Mouse (Mus musculus) intestine, embryonic 15.5 days (tissue): ENCODE data around the gene Dgkz. TPM values are rescaled to one million over a fixed set of nuclear protein-coding genes. Genes with fewer than 3 reads are reported as not detected.

Experiments
- ATAC-seq: fragments of 200-750 bp; cut with Nextera tagmentation; 2 replicates; pipeline ENCODE4 v1.8.0; 2017; ENCODE audit warnings: moderate TSS enrichment, moderate library complexity
- H3K27ac ChIP-seq: fragments of 300-500 bp; sonication (generic); 2 replicates; pipeline ENCODE4 v1.5.1; 2015; ENCODE audit warnings: mild to moderate bottlenecking, inconsistent platforms
- H3K27me3 ChIP-seq: fragments of 300-500 bp; sonication (generic); replicated peaks from 2 replicates; pipeline ENCODE4 v1.6.1; 2015; ENCODE audit warnings: inconsistent platforms
- H3K36me3 ChIP-seq: fragments of 300-500 bp; sonication (generic); 2 replicates; pipeline ENCODE4 v1.6.1; 2015; ENCODE audit warnings: inconsistent platforms
- H3K4me1 ChIP-seq: fragments of 300-500 bp; sonication (generic); replicated peaks from 2 replicates; pipeline ENCODE4 v1.6.1; 2015; ENCODE audit warnings: inconsistent platforms
- H3K4me2 ChIP-seq: fragments of 300-500 bp; sonication (generic); replicated peaks from 2 replicates; pipeline ENCODE4 v1.6.1; 2015; ENCODE audit warnings: mild to moderate bottlenecking, inconsistent platforms
- H3K4me3 ChIP-seq: fragments of 300-500 bp; sonication (generic); replicated peaks from 2 replicates; pipeline ENCODE4 v1.5.1; 2015; ENCODE audit warnings: inconsistent platforms
- H3K9ac ChIP-seq: fragments of 300-500 bp; sonication (generic); 2 replicates; pipeline ENCODE4 v1.6.1; 2015; ENCODE audit warnings: inconsistent platforms
- H3K9me3 ChIP-seq: fragments of 300-500 bp; sonication (generic); 2 replicates; pipeline ENCODE4 v1.6.1; 2016; ENCODE audit warnings: inconsistent platforms
- WGBS: fragments of 180-500 bp; shearing (Covaris S2); methylation state at CpG from one replicate; pipeline ENCODE4 v1.1.7; 2015; 5-methylcytosine and 5-hydroxymethylcytosine counted together
- polyA plus RNA-seq: library from polyadenylated mRNA; unstranded; fragments of >200 nt; fragmentation: Nextera tagmentation; extraction: Ambion mirVana; gene quantifications from 2 replicates; pipeline ENCODE4 v1.2.1, GENCODE M21; 2015

Gene Dgkz
- polyA plus RNA-seq, 1 experiment from 2014 or later = 60.3 TPM

DNA sequence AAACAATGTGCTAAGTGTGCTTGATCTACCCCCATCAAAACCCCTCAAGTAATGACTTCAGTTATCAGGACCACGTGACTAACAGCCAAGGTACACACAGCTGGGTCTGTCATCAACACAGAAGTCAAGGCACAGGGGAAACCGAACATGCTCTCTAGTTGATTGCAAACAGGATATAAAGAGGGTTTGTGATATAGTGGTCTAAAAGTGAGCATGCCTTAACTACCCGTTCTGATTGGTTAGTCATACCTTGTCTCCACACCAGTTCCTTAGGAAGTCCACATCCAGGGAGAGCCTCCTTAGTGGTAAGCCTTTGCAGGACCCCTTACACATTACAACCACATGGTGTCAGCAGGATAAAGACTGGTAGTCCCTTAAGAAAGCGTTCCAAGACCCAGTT, 55.5 kb downstream of the Dgkz start:
- Histone ChIP-seq H3K4me1 (peaks cover 29% of the 10 kb centered on the region), H3K27me3 (peaks cover 37% of the 10 kb centered on the region), H3K4me2 (no peak overlapping the region), H3K4me3 (no peak overlapping the region), H3K27ac (no peak overlapping the region), H3K9me3 (no peaks in the 10 kb centered on the region), H3K36me3 (no peaks in the 10 kb centered on the region), H3K9ac (no peak overlapping the region)
- no peak for ATAC-seq
- WGBS = 57% methylated on average over 4 of the region's 4 CpGs

DNA sequence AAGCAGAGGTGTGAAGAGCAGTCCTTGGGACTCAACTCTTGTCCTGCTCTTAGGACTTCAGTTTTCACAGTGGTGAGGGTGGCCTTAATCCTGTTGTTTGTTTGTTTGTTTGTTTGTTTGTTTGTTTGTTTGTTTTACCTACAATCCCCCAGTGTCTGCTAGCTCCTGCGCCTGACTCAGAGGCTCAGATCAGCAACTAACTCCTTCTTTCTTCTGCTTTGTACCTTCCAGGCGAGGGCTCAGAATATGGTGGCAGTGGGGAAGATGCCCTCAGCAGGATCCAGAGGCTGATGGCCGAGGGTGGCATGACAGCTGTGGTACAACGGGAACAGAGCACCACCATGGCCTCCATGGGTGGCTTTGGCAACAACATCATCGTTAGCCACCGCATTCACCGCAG, 58.6 kb downstream of the Dgkz start:
- ATAC-seq = no peak
- no peak overlapping the region for H3K27ac ChIP-seq
- 86% methylated on average over 7 of the region's 7 CpGs for WGBS
- H3K4me1 ChIP-seq = peaks cover 11% of the 10 kb centered on the region
- no peak overlapping the region for H3K9ac ChIP-seq
- H3K9me3 ChIP-seq = no peaks in the 10 kb centered on the region
- no peak overlapping the region for H3K4me2 ChIP-seq
- no peak overlapping the region for H3K4me3 ChIP-seq
- H3K27me3 ChIP-seq = peaks cover 16% of the 10 kb centered on the region
- peaks cover 12% of the 10 kb centered on the region for H3K36me3 ChIP-seq

DNA sequence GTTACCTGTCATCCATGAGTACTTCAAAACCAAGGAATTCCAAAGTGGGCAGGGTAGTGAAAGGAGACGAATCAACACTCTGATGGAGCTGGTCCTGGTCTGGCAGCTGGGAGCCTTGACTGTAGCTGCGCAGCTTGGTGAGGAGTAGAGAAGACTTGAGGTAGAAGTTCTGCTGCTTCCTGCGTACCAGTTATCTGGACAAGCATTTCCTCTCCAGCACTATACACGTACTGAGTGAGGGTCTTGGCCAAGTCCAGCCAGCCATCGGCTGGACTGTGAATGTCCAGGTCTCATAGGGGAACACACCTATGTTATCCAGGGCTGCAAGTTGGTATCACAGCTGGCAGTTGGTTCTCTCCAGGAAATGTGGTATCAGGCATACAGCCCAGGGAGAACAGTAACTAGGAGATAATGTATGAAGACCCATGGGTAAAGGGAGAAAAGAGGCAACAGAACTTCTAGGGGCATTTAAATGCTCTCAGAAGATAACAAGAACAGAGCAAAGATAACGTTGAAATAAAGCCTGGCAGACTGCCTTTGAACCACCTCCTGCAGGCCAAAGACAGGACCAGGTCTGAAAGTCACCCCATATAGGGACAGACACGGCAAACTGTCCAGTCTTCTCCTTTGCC, 59.2 kb downstream of the Dgkz start:
- Histone ChIP-seq H3K9me3 (no peaks in the 10 kb centered on the region), H3K36me3 (peaks cover 19% of the 10 kb centered on the region), H3K27ac (no peak overlapping the region), H3K4me2 (no peak overlapping the region), H3K9ac (no peak overlapping the region), H3K4me3 (no peak overlapping the region), H3K27me3 (peaks cover 10% of the 10 kb centered on the region), H3K4me1 (peaks cover 5% of the 10 kb centered on the region)
- 83% methylated on average over 7 of the region's 7 CpGs for WGBS
- ATAC-seq = no peak

DNA sequence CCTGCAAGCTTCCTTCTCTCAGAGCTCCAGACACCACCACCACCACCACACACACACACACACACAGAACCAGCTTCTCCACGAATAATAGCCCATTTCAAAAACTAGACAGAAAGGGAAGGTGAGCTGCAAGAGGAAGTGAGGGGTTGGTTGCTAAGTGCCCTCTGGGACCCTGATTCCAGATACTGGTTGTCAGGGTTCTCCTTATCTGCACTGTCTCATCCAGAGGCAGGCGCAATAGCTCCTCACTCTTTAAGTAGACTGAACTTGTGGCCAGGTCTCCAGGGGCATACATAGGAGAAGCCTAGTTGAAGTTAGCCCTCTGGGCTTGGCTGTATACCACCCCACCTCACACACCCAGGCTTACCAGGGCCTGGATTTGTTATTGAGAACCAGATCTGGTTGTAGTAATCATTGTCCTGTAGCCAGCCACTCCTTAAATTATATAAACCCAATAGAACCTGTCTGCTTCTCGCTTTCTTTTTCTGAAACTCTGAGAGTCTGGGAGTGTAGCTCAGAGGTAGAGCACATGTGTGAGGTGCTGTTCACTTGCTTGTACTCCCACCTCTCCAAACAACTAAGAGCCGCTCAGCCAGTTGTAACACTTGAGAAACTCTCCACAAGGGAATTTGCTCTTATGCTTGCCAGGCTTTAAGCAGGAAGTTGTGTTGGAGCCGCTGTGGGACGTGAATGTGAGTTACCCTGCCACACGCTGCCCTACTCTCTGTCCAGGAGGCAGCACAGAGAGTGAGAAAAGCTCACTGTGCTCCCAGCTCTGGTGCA, 62.1 kb downstream of the Dgkz start:
- Histone ChIP-seq H3K36me3 (peaks cover 25% of the 10 kb centered on the region), H3K27ac (no peak overlapping the region)
- 84% methylated on average over 7 of the region's 7 CpGs for WGBS

DNA sequence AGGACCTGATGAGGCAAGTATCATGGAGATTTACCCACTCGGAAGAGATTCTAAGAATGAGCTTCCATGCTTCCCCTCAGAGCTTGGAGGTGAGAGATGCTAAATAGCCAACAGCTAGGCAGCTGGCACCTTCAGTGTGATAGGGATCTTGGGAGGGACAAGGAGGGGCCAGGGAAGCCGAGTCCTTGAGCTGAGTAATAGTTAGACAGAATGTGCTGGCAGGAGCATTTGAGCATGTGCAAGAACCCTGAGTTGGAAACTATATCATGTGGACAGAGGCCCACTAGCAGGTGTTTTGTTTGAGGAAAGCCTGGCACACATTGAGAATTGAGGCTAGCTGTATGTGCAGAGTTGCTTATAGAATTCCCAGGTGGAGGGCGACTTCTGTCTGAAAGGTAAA, 63.0 kb downstream of the Dgkz start:
- no peak overlapping the region for H3K27ac ChIP-seq
- H3K4me3 ChIP-seq = no peak overlapping the region
- no peak for ATAC-seq
- H3K9ac ChIP-seq = no peak overlapping the region
- WGBS = 62% methylated on average over 3 of the region's 3 CpGs
- H3K9me3 ChIP-seq = no peaks in the 10 kb centered on the region
- H3K36me3 ChIP-seq = peaks cover 25% of the 10 kb centered on the region
- H3K4me1 ChIP-seq = no peaks in the 10 kb centered on the region
- no peaks in the 10 kb centered on the region for H3K27me3 ChIP-seq
- H3K4me2 ChIP-seq = no peak overlapping the region

More for the DNA sequence above, 62.1 kb downstream of the Dgkz start:
- Histone ChIP-seq H3K9me3 (no peaks in the 10 kb centered on the region), H3K4me2 (no peak overlapping the region), H3K9ac (no peak overlapping the region), H3K27me3 (no peaks in the 10 kb centered on the region), H3K4me1 (no peaks in the 10 kb centered on the region), H3K4me3 (no peak overlapping the region)
- ATAC-seq = no peak

DNA sequence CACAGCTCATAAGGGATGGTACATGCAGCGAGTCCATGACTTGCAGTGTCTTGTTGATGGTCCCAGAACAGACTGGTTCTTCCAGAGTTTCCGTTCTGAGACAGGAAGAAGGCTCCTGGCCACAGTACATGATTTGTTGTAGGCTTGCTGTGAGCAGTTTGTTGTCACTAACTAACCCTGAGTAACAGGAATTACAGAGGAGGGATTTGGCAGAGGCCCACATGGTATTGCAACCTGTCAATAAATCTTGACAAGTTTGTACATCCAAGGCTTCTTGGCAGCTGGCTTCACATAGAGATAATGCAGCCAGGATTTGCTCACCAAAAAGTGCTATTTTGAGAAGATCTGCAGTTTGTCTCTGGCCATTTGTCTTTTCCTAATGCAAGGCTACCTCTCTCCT, 69.5 kb downstream of the Dgkz start:
- Histone ChIP-seq H3K27me3 (no peaks in the 10 kb centered on the region), H3K9me3 (no peaks in the 10 kb centered on the region), H3K36me3 (peaks cover 10% of the 10 kb centered on the region; the same call in 1 of the 2 replicates), H3K4me3 (no peak overlapping the region), H3K27ac (no peak overlapping the region), H3K4me1 (no peaks in the 10 kb centered on the region), H3K9ac (no peak overlapping the region), H3K4me2 (no peak overlapping the region)
- WGBS = 91% methylated on average over 2 of the region's 2 CpGs
- no peak for ATAC-seq

DNA sequence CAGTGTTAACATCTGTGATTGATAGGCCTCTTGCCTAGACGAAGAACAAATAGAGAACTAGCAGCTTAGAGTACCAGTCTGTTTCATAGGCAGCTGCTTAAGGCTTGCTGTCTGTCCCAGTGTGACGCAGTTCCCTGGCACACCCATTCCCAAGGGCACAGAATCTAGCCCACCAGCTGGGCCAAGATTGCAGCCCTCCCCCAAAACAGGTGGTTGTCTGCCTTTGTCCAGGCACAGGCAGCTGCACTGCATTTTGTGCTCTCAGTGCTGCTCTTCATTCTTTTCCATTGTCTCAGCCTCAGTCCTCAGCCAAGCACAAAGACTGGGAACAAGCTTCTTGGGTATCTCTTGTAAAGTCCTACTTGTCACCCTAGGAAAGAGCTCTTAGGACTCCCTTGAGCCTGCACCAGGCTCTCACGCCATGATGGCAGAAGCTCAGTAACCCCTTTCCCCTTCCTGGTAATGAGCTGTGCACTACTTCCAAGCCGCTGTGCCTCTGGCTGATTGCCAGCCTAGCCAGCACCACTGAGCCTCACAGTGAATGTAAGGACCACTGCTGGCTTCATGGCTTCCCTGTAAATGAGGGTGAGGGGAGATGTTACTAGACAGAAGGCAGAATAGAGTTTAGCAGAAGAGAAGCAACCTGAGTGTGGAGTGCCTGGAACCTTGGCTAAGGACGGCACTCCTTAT, 70.9 kb downstream of the Dgkz start:
- WGBS = 82% methylated on average over 5 of the region's 5 CpGs
- Histone ChIP-seq H3K4me1 (no peaks in the 10 kb centered on the region), H3K36me3 (peaks cover 6% of the 10 kb centered on the region; the same call in 1 of the 2 replicates), H3K27ac (no peak overlapping the region), H3K4me2 (no peak overlapping the region), H3K9me3 (no peaks in the 10 kb centered on the region), H3K4me3 (no peak overlapping the region), H3K9ac (no peak overlapping the region), H3K27me3 (no peaks in the 10 kb centered on the region)
- no peak for ATAC-seq

DNA sequence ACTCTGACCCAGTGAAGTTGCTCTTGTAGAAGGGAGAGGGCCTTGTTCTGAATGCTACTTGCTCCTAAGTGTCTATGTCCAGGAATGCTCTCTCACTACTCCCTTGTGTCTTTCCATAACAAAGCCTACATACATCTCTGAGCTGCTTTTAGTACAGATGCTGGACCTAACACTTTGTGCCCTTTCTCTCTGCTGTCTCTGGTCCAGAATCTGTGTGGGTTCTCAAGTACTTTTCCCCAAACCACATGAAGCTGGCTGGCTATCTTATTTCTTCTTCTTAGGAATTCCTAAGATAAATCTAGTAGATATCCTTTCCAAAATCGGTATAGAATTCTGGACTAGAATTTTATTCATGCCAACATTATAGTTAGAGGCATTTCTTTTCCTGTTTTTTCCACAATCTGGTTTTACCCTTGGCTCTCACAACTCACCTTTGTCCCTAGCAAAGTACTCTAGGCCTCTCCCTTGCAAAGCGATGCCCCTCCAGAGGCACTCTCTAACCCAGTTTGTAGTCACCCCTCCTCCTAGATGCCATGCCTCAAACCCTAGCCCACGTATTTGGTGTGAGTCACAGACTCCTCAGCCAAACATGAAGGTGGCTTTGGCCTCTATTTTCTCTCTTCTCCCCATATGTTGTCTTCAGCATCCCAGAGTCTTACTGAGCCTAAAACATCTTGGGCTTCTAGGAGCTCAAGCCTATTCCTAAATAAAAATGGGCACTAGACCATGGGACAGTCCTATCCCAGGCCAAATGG, 72.3 kb downstream of the Dgkz start:
- Histone ChIP-seq H3K4me2 (no peak overlapping the region), H3K36me3 (0 out of 2 replicates have a peak, but pooled peaks cover 6% of the 10 kb centered on the region), H3K27me3 (no peaks in the 10 kb centered on the region), H3K27ac (no peak overlapping the region), H3K4me3 (no peak overlapping the region), H3K9ac (no peak overlapping the region), H3K9me3 (no peaks in the 10 kb centered on the region), H3K4me1 (no peaks in the 10 kb centered on the region)
- WGBS = 85% methylated on average over 3 of the region's 3 CpGs
- no peak for ATAC-seq

DNA sequence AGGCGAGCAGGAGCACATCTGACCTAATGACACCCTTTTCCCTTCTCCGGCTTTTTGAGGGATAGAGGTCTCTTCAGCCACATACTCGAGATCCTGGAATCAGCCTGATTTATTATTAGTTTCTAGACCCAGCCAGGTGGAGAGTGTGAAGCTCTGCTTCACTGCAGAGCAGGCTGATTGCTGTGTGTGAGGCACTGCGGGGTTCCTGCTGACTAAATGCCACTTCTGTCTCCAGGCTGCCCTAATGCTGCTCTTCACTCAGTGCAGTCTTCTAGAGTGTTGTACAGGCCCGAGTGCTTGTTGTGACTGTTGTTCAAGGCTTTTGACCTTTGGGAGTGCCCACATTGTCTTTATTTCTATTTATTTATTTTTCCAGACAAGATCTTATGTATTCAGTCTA, 73.3 kb downstream of the Dgkz start:
- Histone ChIP-seq H3K27me3 (no peaks in the 10 kb centered on the region), H3K4me1 (no peaks in the 10 kb centered on the region), H3K9ac (no peak overlapping the region), H3K4me2 (no peak overlapping the region), H3K27ac (no peak overlapping the region), H3K36me3 (0 out of 2 replicates have a peak, but pooled peaks cover 6% of the 10 kb centered on the region), H3K4me3 (no peak overlapping the region), H3K9me3 (no peaks in the 10 kb centered on the region)
- WGBS = 74% methylated on average over 5 of the region's 5 CpGs
- no peak for ATAC-seq

DNA sequence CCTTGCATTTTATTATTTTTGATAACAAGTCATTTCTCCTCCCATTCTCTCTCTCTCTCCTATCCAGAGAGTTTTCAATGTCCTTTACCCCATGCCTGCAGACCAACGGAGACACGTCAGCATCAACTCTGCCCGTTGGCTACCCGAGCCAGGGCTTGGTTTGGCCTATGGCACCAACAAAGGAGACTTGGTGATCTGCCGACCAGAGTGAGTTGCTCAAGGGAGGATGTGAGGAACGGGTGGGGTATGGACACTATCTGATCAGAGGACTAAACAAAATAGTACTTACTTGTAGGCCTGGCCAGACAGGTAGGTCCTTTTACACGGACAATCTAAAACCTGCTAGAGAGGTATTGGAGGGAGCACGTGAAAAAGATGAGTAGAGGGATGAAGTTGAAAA, 75.2 kb downstream of the Dgkz start:
- WGBS = 92% methylated on average over 8 of the region's 8 CpGs
- Histone ChIP-seq H3K27ac (no peak overlapping the region), H3K27me3 (no peaks in the 10 kb centered on the region), H3K36me3 (no peaks in the 10 kb centered on the region), H3K4me3 (no peak overlapping the region), H3K4me2 (no peak overlapping the region), H3K4me1 (no peaks in the 10 kb centered on the region), H3K9me3 (no peaks in the 10 kb centered on the region), H3K9ac (no peak overlapping the region)
- ATAC-seq = no peak

DNA sequence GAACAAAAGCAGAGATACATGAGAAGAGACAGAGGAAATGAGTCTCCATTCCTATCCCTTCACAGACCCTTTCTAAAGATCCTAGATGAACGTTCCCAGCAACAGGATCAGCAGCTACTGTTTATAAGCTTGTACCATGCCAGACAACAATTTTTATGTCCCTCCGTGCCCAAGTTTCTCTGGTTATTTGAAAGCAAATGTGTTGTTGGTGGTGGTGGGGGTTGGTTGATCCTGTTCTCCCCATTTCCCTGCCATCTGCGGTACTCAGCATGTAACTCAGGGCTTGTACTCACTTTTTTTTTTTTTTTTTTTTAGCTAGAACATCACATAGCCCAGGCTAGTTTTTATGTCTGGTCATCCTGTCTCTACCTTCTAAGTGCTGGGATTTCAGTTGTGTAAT, 76.5 kb downstream of the Dgkz start:
- Histone ChIP-seq H3K4me3 (no peak overlapping the region), H3K9me3 (no peaks in the 10 kb centered on the region), H3K9ac (no peak overlapping the region), H3K27ac (no peak overlapping the region), H3K27me3 (no peaks in the 10 kb centered on the region), H3K4me1 (no peaks in the 10 kb centered on the region), H3K4me2 (no peak overlapping the region), H3K36me3 (no peaks in the 10 kb centered on the region)
- 89% methylated on average over 3 of the region's 3 CpGs for WGBS
- no peak for ATAC-seq

DNA sequence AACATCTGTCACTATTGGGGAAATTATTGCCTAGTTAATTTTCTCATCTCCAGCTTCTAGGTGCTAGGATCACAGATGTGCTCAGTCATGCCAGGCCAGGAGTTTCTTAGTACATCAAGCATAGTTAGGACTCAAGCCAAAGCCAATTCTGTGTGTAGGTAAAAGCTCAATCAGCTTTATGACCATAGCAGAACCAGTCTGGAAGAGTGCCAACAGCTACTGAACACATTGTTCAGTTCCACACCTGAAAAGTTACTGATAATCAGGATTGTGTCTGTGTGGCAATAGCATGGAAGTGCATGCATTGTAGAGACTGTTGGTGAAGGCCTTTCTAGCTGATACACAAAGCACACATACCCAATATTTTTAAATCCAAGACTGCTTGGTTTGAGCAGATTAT, 77.7 kb downstream of the Dgkz start:
- 0 out of 2 replicates have a peak, but pooled peaks have one; percentile 36 for ATAC-seq
- Histone ChIP-seq H3K36me3 (no peaks in the 10 kb centered on the region), H3K9me3 (no peaks in the 10 kb centered on the region), H3K27ac (no peak overlapping the region), H3K27me3 (no peaks in the 10 kb centered on the region), H3K4me2 (no peak overlapping the region), H3K4me1 (no peaks in the 10 kb centered on the region), H3K4me3 (no peak overlapping the region), H3K9ac (no peak overlapping the region)
